8 mouse cellular contexts compared by ENCODE assay signal in genomic region chr4:102986917-102987316, GRCm38 (mm10). TPM values are rescaled to one million over a fixed set of nuclear protein-coding genes. Genes with fewer than 3 reads are reported as not detected.
A peak's percentile ranks its signal among the peaks of the same experiment; 100 is the strongest.
DNase-seq lines count a peak whose midpoint lies in the region; ATAC-seq lines count a peak whose summit lies in the region.

No protein-coding gene starts in this region.

- H3K9me3 ChIP-seq in hindbrain, embryonic 12.5 days (replicated peaks) = no peaks in the 10 kb centered on the region
- no peaks in the 10 kb centered on the region for H3K9me3 ChIP-seq in midbrain, embryonic 10.5 days (replicated peaks)
- H3K9me3 ChIP-seq in stomach, embryonic 14.5 days (ENCODE audit: control insufficient read depth, low read depth, low read length) = no peaks in the 10 kb centered on the region

- no peaks in the 10 kb centered on the region for H3K27me3 ChIP-seq in hindbrain, embryonic 12.5 days
- H3K27me3 ChIP-seq in midbrain, embryonic 10.5 days (ENCODE audit: low read depth, poor library complexity, severe bottlenecking) = no peaks in the 10 kb centered on the region
- H3K27me3 ChIP-seq in stomach, embryonic 14.5 days (ENCODE audit: control insufficient read depth, insufficient read depth, low read length) = no peaks in the 10 kb centered on the region

- H3K9ac ChIP-seq in hindbrain, embryonic 12.5 days = no peak overlapping the region
- H3K9ac ChIP-seq in stomach, embryonic 14.5 days (replicated peaks; ENCODE audit: low read depth, low read length) = no peak overlapping the region

- no peak overlapping the region for H3K27ac ChIP-seq in hindbrain, embryonic 12.5 days
- H3K27ac ChIP-seq in midbrain, embryonic 10.5 days (replicated peaks) = no peak overlapping the region
- H3K27ac ChIP-seq in stomach, embryonic 14.5 days (ENCODE audit: low read length) = no peak overlapping the region

- WGBS in hindbrain, embryonic 12.5 days = 1% methylated on average over 2 of the region's 2 CpGs
- WGBS in midbrain, embryonic 10.5 days = 4% methylated on average over 2 of the region's 2 CpGs
- WGBS in stomach, embryonic 14.5 days = 4% methylated on average over 2 of the region's 2 CpGs

- H3K4me3 ChIP-seq in hindbrain, embryonic 12.5 days = no peak overlapping the region
- no peak overlapping the region for H3K4me3 ChIP-seq in midbrain, embryonic 10.5 days
- H3K4me3 ChIP-seq in stomach, embryonic 14.5 days (ENCODE audit: low read depth, low read length) = no peak overlapping the region

- ATAC-seq in hindbrain, embryonic 12.5 days (ENCODE audit: low FRiP score) = peak; percentile 69; the same call in 1 of the 2 replicates
- peak; percentile 74; the same call in 1 of the 2 replicates for ATAC-seq in stomach, embryonic 14.5 days (ENCODE audit: insufficient number of reproducible peaks, insufficient read depth, low FRiP score, low read depth)

- H3K36me3 ChIP-seq in hindbrain, embryonic 12.5 days = no peaks in the 10 kb centered on the region
- H3K36me3 ChIP-seq in midbrain, embryonic 10.5 days = no peaks in the 10 kb centered on the region
- H3K36me3 ChIP-seq in stomach, embryonic 14.5 days (ENCODE audit: control insufficient read depth, insufficient read depth, low read length) = no peaks in the 10 kb centered on the region

- no peaks in the 10 kb centered on the region for H3K4me1 ChIP-seq in hindbrain, embryonic 12.5 days
- H3K4me1 ChIP-seq in midbrain, embryonic 10.5 days = no peaks in the 10 kb centered on the region
- H3K4me1 ChIP-seq in stomach, embryonic 14.5 days (ENCODE audit: control insufficient read depth, insufficient read depth, low read length) = no peaks in the 10 kb centered on the region

- no peak overlapping the region for H3K4me2 ChIP-seq in hindbrain, embryonic 12.5 days (replicated peaks)
- no peak overlapping the region for H3K4me2 ChIP-seq in stomach, embryonic 14.5 days (replicated peaks; ENCODE audit: low read depth, low read length)

- peak; percentile 5 for DNase-seq in ovary, adult 18-20 months (ENCODE audit: low spot score)
- no peak for DNase-seq in ovary, postnatal 36 days (ENCODE audit: low spot score)
- peak; percentile 67 for DNase-seq in adrenal gland, postnatal 10 days
- peak; percentile 88 for DNase-seq in embryo, embryonic 11 days
- DNase-seq in layer of hippocampus, adult 9-10 months (ENCODE audit: low spot score) = peak; percentile 50
- peak; percentile 32 for DNase-seq in midbrain, embryonic 10.5 days (ENCODE audit: low spot score)

RNA-seq across cellular contexts. Expression of gene Tctex1d1, which starts 8.5 kb away (rescaled TPM):
- not detected for total RNA-seq in adrenal gland, postnatal 10 days (2021)
- polyA plus RNA-seq in hindbrain, embryonic 12.5 days (2016; fragmentation: Nextera tagmentation; extraction: Ambion mirVana) = 3.6 and 4.5 TPM in 2 replicates
- 0.19 and 0.38 TPM in 2 replicates for polyA plus RNA-seq in midbrain, embryonic 10.5 days (2016; fragmentation: Nextera tagmentation; extraction: Ambion mirVana)
- polyA plus RNA-seq in stomach, embryonic 14.5 days (2014; fragmentation: Nextera tagmentation; extraction: Ambion mirVana) = 1.7 and 3.1 TPM in 2 replicates

RNA-seq across cellular contexts. Expression of gene Insl5, which starts 39.7 kb away (rescaled TPM):
- total RNA-seq in adrenal gland, postnatal 10 days (2021) = not detected
- polyA plus RNA-seq in hindbrain, embryonic 12.5 days (2016; fragmentation: Nextera tagmentation; extraction: Ambion mirVana) = 0.32 and 0.63 TPM in 2 replicates
- polyA plus RNA-seq in midbrain, embryonic 10.5 days (2016; fragmentation: Nextera tagmentation; extraction: Ambion mirVana) = 0.23 and 0.41 TPM in 2 replicates
- not detected in 2 replicates for polyA plus RNA-seq in stomach, embryonic 14.5 days (2014; fragmentation: Nextera tagmentation; extraction: Ambion mirVana)
